Mouse (Mus musculus): ENCODE data around the gene Togaram2. TPM values are rescaled to one million over a fixed set of nuclear protein-coding genes. Genes with fewer than 3 reads are reported as not detected.
"Not testable (repeated sequence)": the region's sequence is repeated elsewhere in the genome, so short reads cannot be mapped to it uniquely, and the experiment has no call there.

Gene Togaram2
- total RNA-seq, 1 experiment from 2014 or later, result not detected

GRCm38 (mm10) chr17:71715034-71715433 lies 42.0 kb downstream of the Togaram2 start:
- ATAC-seq (ENCODE audit: extremely low read depth, insufficient number of reproducible peaks, low FRiP score, poor library complexity, severe bottlenecking), result no peak

GRCm38 (mm10) chr17:71717881-71718625 lies 45.0 kb downstream of the Togaram2 start:
- ATAC-seq (ENCODE audit: extremely low read depth, insufficient number of reproducible peaks, low FRiP score, poor library complexity, severe bottlenecking), result no peak

- no peak for ATAC-seq (ENCODE audit: extremely low read depth, insufficient number of reproducible peaks, low FRiP score, poor library complexity, severe bottlenecking)
These were observed 47.4 kb downstream of the Togaram2 start for GRCm38 (mm10) chr17:71720434-71720833.

DNA sequence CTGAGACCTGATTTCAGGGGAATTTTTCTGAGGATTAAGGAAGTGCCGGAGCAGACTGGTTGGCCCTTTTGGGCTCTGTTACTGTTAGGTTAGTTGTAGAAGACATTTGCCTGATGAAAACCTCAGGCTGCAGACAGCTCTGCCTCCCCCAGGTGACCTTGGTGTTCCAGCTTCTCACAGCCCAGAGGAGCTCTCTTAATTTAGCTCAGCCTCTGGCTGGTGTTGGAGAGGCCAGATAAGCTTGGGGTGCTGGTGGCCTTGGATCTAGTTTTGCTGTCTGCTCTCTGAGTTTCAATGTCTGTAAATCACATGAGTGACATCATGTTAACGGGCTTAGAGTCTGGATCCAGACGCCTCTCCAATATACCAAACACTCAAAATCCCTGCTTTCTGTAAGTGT lies 48.0 kb downstream of the Togaram2 start:
- ATAC-seq (ENCODE audit: extremely low read depth, insufficient number of reproducible peaks, low FRiP score, poor library complexity, severe bottlenecking), result no peak

DNA sequence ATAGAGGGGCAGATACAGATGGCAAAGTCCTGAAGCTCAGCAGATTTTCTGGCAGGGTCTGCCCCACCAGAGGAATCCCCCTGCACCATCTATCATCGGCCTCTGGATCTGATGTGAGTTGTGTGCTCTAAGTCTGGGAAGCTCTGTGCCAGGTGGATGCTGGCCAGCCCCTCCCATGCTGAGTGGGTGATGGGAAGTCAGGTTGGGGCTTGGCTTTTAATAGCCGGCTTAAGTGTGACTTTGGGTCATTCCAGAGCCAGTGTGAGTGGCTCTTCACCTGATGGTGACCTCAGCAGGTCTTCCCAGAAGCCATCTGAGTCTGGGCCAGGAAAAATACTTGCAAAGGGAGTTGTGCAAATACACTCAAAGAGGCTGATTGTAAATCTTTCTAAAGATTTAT lies 57.6 kb downstream of the Togaram2 start:
- ATAC-seq (ENCODE audit: extremely low read depth, insufficient number of reproducible peaks, low FRiP score, poor library complexity, severe bottlenecking), result no peak

GRCm38 (mm10) chr17:71736442-71736841 lies 63.4 kb downstream of the Togaram2 start:
- no peak for ATAC-seq (ENCODE audit: extremely low read depth, insufficient number of reproducible peaks, low FRiP score, poor library complexity, severe bottlenecking)

DNA sequence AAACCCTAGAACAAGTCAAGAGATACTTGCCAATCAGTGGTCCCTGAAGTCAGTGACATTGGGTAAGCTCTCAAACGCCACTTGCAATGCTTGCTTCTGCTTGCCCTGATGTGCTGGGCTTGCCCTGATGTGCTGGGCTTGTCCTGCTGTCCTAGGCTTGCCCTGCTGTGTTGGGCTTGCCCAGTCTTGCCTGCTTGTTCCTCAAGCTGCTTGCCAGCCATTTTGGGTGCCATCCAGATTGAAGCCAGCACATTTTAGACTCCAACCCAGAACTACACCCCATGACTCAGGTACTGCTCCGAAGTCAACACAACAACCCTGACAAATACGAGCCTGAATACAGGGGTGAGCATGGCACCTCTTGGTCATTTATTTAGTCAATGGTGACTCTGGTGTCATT lies 69.1 kb downstream of the Togaram2 start:
- ATAC-seq (ENCODE audit: extremely low read depth, insufficient number of reproducible peaks, low FRiP score, poor library complexity, severe bottlenecking), result no peak

- no peak for ATAC-seq (ENCODE audit: extremely low read depth, insufficient number of reproducible peaks, low FRiP score, poor library complexity, severe bottlenecking)
These were observed 69.9 kb downstream of the Togaram2 start for GRCm38 (mm10) chr17:71742935-71743334.

DNA sequence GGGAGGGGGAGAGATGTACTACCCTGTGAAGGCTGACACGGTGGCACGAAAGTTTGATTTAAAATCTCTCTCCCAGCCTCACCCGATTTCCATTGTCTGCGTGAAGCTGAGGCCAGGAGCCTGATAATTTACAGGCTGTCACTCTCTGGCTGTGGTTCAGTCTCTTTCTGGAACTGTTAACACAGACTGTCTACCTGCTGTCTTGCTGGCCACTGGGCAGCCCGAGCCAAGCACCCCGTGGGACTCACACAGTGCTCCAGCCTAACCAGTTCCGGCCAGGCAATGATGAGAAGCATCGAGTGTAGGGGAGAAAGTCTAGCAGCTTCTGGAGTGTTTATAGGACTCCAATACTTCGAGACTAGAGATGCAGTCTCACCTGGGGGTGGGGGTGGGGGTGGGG lies 73.1 kb downstream of the Togaram2 start:
- ATAC-seq (ENCODE audit: extremely low read depth, insufficient number of reproducible peaks, low FRiP score, poor library complexity, severe bottlenecking), result no peak

- no peak for ATAC-seq (ENCODE audit: extremely low read depth, insufficient number of reproducible peaks, low FRiP score, poor library complexity, severe bottlenecking)
These were observed 74.5 kb downstream of the Togaram2 start for GRCm38 (mm10) chr17:71747561-71747960.

GRCm38 (mm10) chr17:71749616-71750168 lies 76.6 kb downstream of the Togaram2 start:
- no peak for ATAC-seq (ENCODE audit: extremely low read depth, insufficient number of reproducible peaks, low FRiP score, poor library complexity, severe bottlenecking)

GRCm38 (mm10) chr17:71752831-71753230 lies 79.8 kb downstream of the Togaram2 start, which contains the start of gene Pcare:
Gene Pcare (minus strand): TSS chr17:71752894.
- no peak for ATAC-seq (ENCODE audit: extremely low read depth, insufficient number of reproducible peaks, low FRiP score, poor library complexity, severe bottlenecking)

- ATAC-seq (ENCODE audit: extremely low read depth, insufficient number of reproducible peaks, low FRiP score, poor library complexity, severe bottlenecking), result no peak
These were observed 87.5 kb downstream of the Togaram2 start for GRCm38 (mm10) chr17:71760536-71760935.

- not testable (repeated sequence) for ATAC-seq (ENCODE audit: extremely low read depth, insufficient number of reproducible peaks, low FRiP score, poor library complexity, severe bottlenecking)
These were observed 95.1 kb downstream of the Togaram2 start, which contains the start of gene Clip4 for GRCm38 (mm10) chr17:71768173-71768572. Gene Clip4 (plus strand): TSS chr17:71768473.

GRCm38 (mm10) chr17:71769564-71769963 lies 96.5 kb downstream of the Togaram2 start:
- no peak for ATAC-seq (ENCODE audit: extremely low read depth, insufficient number of reproducible peaks, low FRiP score, poor library complexity, severe bottlenecking)

GRCm38 (mm10) chr17:71770696-71771095 lies 97.6 kb downstream of the Togaram2 start:
- ATAC-seq (ENCODE audit: extremely low read depth, insufficient number of reproducible peaks, low FRiP score, poor library complexity, severe bottlenecking), result no peak

DNA sequence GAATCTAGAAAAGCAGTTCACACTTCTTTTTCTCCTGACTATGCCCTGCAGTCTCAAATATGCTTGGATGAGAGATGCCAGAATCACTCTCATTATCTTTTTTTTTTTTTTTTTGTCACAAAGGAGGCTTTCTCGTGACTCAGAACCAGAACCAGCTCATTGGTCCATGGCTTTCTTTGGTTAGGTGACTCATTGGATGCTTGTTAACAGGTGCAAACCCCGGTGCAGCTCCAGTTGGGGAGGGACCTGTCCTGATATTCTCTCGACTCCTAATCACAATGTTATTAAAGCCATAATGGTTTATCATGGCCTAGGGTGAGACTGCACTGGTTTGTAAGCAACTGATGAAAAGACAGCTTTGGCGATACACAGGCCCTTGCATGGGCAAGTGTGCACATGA lies 101.1 kb downstream of the Togaram2 start:
- no peak for ATAC-seq (ENCODE audit: extremely low read depth, insufficient number of reproducible peaks, low FRiP score, poor library complexity, severe bottlenecking)

- no peak for ATAC-seq (ENCODE audit: extremely low read depth, insufficient number of reproducible peaks, low FRiP score, poor library complexity, severe bottlenecking)
These were observed 102.2 kb downstream of the Togaram2 start for GRCm38 (mm10) chr17:71775279-71775678.

GRCm38 (mm10) chr17:71778696-71779095 lies 105.6 kb downstream of the Togaram2 start:
- ATAC-seq (ENCODE audit: extremely low read depth, insufficient number of reproducible peaks, low FRiP score, poor library complexity, severe bottlenecking), result no peak

Measured in neutrophil, adult 5-6 weeks (primary cell).